Mouse (Mus musculus) CH12.LX (cell line): ENCODE data around the gene Etv6. TPM values are rescaled to one million over a fixed set of nuclear protein-coding genes. Genes with fewer than 3 reads are reported as not detected.

Source experiments
- DNase-seq: peaks from one replicate; pipeline ENCODE4 v3.0.0-alpha.2; 2013; ENCODE audit errors: extremely low read depth
- H3K27ac ChIP-seq: 2 replicates; pipeline ENCODE4 v1.5.1; 2012; ENCODE audit warnings: low read depth, mild to moderate bottlenecking, control low read depth, moderate library complexity; ENCODE audit not compliant: insufficient read depth
- H3K27me3 ChIP-seq: replicated peaks from 2 replicates; pipeline ENCODE3; 2012; ENCODE audit warnings: inconsistent platforms
- H3K36me3 ChIP-seq, 2 experiments: replicated peaks in 1 of 2; 2 replicates each; pipeline versions ENCODE3 to v1.6.1; 2012; ENCODE audit warnings: inconsistent platforms in 1 of 2, low read length in 1 of 2, mild to moderate bottlenecking in 1 of 2, mixed read lengths in 1 of 2, moderate library complexity in 1 of 2; ENCODE audit not compliant: control insufficient read depth in 1 of 2, insufficient read depth in 1 of 2
- H3K4me1 ChIP-seq, 2 experiments: 2 replicates each; pipeline ENCODE4 v1.6.1; 2012; ENCODE audit warnings: inconsistent platforms in 1 of 2, moderate library complexity in 1 of 2; ENCODE audit not compliant: insufficient read depth in 2 of 2, control insufficient read depth in 1 of 2
- H3K4me2 ChIP-seq: 2 replicates; pipeline ENCODE4 v1.6.1; 2012; ENCODE audit warnings: low read depth, mild to moderate bottlenecking, control low read depth; ENCODE audit not compliant: poor library complexity, insufficient read depth, severe bottlenecking
- H3K4me3 ChIP-seq, 3 experiments: fragments of 150-350 bp in 1 of 3; sonication (generic) in 1 of 3; replicated peaks in 1 of 3; 2 replicates each; pipeline versions ENCODE3 to v1.5.1; 2011 to 2012; ENCODE audit warnings: low read depth in 2 of 3, low read length in 2 of 3, mild to moderate bottlenecking in 2 of 3, moderate library complexity in 2 of 3, control low read depth in 1 of 3, improper control_type of control experiment in 1 of 3, inconsistent platforms in 1 of 3, mixed read lengths in 1 of 3; ENCODE audit not compliant: poor library complexity in 1 of 3
- H3K79me2 ChIP-seq: replicated peaks from 2 replicates; pipeline ENCODE4 v1.6.1; 2012; ENCODE audit warnings: mild to moderate bottlenecking, moderate library complexity; ENCODE audit not compliant: control insufficient read depth, poor library complexity, insufficient read depth, severe bottlenecking; ENCODE audit errors: extremely low read depth
- H3K9ac ChIP-seq: 2 replicates; pipeline ENCODE4 v1.6.1; 2012; ENCODE audit warnings: low read depth, mild to moderate bottlenecking, control low read depth, moderate library complexity; ENCODE audit not compliant: insufficient read depth
- H3K9me3 ChIP-seq: replicated peaks from 2 replicates; pipeline ENCODE3; 2012; ENCODE audit warnings: low read length, inconsistent platforms, mixed read lengths
- BHLHE40 ChIP-seq: IDR thresholded peaks from 2 replicates; pipeline ENCODE4 v1.6.1; 2011; ENCODE audit warnings: mild to moderate bottlenecking, low read depth, low read length, improper control_type of control experiment
- CHD2 ChIP-seq: IDR thresholded peaks from 2 replicates; pipeline ENCODE4 v1.6.1; 2011; ENCODE audit warnings: low read length, improper control_type of control experiment
- E2F4 ChIP-seq: IDR thresholded peaks from 2 replicates; pipeline ENCODE4 v1.6.1; 2011; ENCODE audit warnings: low read depth, low read length, improper control_type of control experiment; ENCODE audit not compliant: insufficient replicate concordance
- ELF1 ChIP-seq: IDR thresholded peaks from 2 replicates; pipeline ENCODE4 v1.6.1; 2014; ENCODE audit warnings: low read depth, mild to moderate bottlenecking, inconsistent platforms, low read length, improper control_type of control experiment
- EP300 ChIP-seq: IDR thresholded peaks from 2 replicates; pipeline ENCODE4 v1.6.1; 2011; ENCODE audit warnings: low read length, improper control_type of control experiment
- ETS1 ChIP-seq: conservative IDR thresholded peaks from 2 replicates; pipeline ENCODE4 v1.6.1; 2012; ENCODE audit warnings: low read depth, mild to moderate bottlenecking, inconsistent platforms, low read length, improper control_type of control experiment, moderate library complexity
- GABPA ChIP-seq: IDR thresholded peaks from 2 replicates; pipeline ENCODE4 v1.6.1; 2012; ENCODE audit warnings: low read depth, low read length, improper control_type of control experiment, inconsistent platforms; ENCODE audit not compliant: insufficient replicate concordance
- HCFC1 ChIP-seq: IDR thresholded peaks from 2 replicates; pipeline ENCODE4 v1.6.1; 2012; ENCODE audit warnings: low read depth, mild to moderate bottlenecking, inconsistent platforms, low read length, improper control_type of control experiment
- IRF4 ChIP-seq: IDR thresholded peaks from 2 replicates; pipeline ENCODE4 v1.6.1; 2014; ENCODE audit warnings: low read depth, mild to moderate bottlenecking, inconsistent platforms, low read length, improper control_type of control experiment
- JUN ChIP-seq: IDR thresholded peaks from 2 replicates; pipeline ENCODE4 v1.6.1; 2011; ENCODE audit warnings: low read depth, mild to moderate bottlenecking, low read length, improper control_type of control experiment, moderate library complexity; ENCODE audit not compliant: insufficient read depth
- JUND ChIP-seq: conservative IDR thresholded peaks from 2 replicates; pipeline ENCODE4 v1.6.1; 2011; ENCODE audit warnings: low read depth, low read length, improper control_type of control experiment
- KAT2A ChIP-seq: IDR thresholded peaks from 2 replicates; pipeline ENCODE4 v1.6.1; 2012; ENCODE audit warnings: low read length, improper control_type of control experiment, inconsistent platforms; ENCODE audit not compliant: insufficient replicate concordance
- MAFK ChIP-seq: IDR thresholded peaks from 2 replicates; pipeline ENCODE4 v1.6.1; 2011; ENCODE audit warnings: low read length, improper control_type of control experiment; ENCODE audit not compliant: insufficient replicate concordance
- MAZ ChIP-seq: IDR thresholded peaks from 2 replicates; pipeline ENCODE4 v1.6.1; 2012; ENCODE audit warnings: low read depth, mild to moderate bottlenecking, inconsistent platforms, low read length, improper control_type of control experiment, moderate library complexity
- MEF2A ChIP-seq: IDR thresholded peaks from 2 replicates; pipeline ENCODE4 v1.6.1; 2014; ENCODE audit warnings: low read depth, mild to moderate bottlenecking, inconsistent platforms, low read length, improper control_type of control experiment, borderline replicate concordance
- MXI1 ChIP-seq: IDR thresholded peaks from 2 replicates; pipeline ENCODE4 v1.6.1; 2011; ENCODE audit warnings: mild to moderate bottlenecking, low read depth, low read length, improper control_type of control experiment
- NRF1 ChIP-seq: IDR thresholded peaks from 2 replicates; pipeline ENCODE4 v1.6.1; 2014; ENCODE audit warnings: low read depth, mild to moderate bottlenecking, inconsistent platforms, low read length, improper control_type of control experiment, moderate library complexity
- PAX5 ChIP-seq: IDR thresholded peaks from 2 replicates; pipeline ENCODE4 v1.6.1; 2012; ENCODE audit warnings: low read length, inconsistent platforms, mixed read lengths
- RAD21 ChIP-seq: IDR thresholded peaks from 2 replicates; pipeline ENCODE4 v1.6.1; 2011; ENCODE audit warnings: low read depth, mild to moderate bottlenecking, low read length, improper control_type of control experiment, moderate library complexity
- UBTF ChIP-seq: IDR thresholded peaks from 2 replicates; pipeline ENCODE4 v1.6.1; 2012; ENCODE audit warnings: low read depth, mild to moderate bottlenecking, inconsistent platforms, low read length, improper control_type of control experiment, moderate library complexity
- USF1 ChIP-seq: IDR thresholded peaks from 2 replicates; pipeline ENCODE4 v1.6.1; 2014; ENCODE audit warnings: low read depth, mild to moderate bottlenecking, inconsistent platforms, low read length, improper control_type of control experiment
- ZKSCAN1 ChIP-seq: IDR thresholded peaks from 2 replicates; pipeline ENCODE4 v1.6.1; 2012; ENCODE audit warnings: low read depth, inconsistent platforms, low read length, improper control_type of control experiment, borderline replicate concordance
- ZNF384 ChIP-seq: IDR thresholded peaks from 2 replicates; pipeline ENCODE4 v1.6.1; 2012; ENCODE audit warnings: low read depth, low read length, improper control_type of control experiment, inconsistent platforms
- dilution Hi-C: fragments of 300-500 bp; cut with MboI; formaldehyde crosslinking; loops from 2 replicates; pipeline ENCODE4 v1.14.3; 2020; ENCODE audit warnings: low sequenced_read_pairs; ENCODE audit not compliant: extremely low pct_unique_long_range_greater_than_20kb, extremely low pct_ligation_motif_present
- in situ Hi-C: fragments of 300-500 bp; cut with MboI; formaldehyde crosslinking; loops from 3 replicates; pipeline ENCODE4 v1.14.3; 2019; ENCODE audit warnings: low sequenced_read_pairs, low pct_ligation_motif_present, low pct_unique_long_range_greater_than_20kb, mixed read lengths
- polyA plus RNA-seq: library from polyadenylated mRNA; unstranded; fragments of >175 nt; gene quantifications from 2 replicates; pipeline ENCODE4 v1.2.1, GENCODE M21; 2012; ENCODE audit warnings: low read depth; ENCODE audit not compliant: insufficient read length
- total RNA-seq, 2 experiments: library from RNA; depleted of rRNA; stranded (reverse); fragments of 300-350 nt in 1 of 2; fragments of >200 nt in 1 of 2; gene quantifications; 2 replicates each; pipeline ENCODE4 v1.2.3; 2012 to 2014

Etv6 gene
- total and polyA plus RNA-seq, 3 experiments: 7.6 to 29.5 (median 10.1) TPM

- peaks cover 0 to 67% of the 10 kb centered on the region in 2 experiments for H3K36me3 ChIP-seq
- no peak for DNase-seq
- no peaks in the 10 kb centered on the region for H3K9me3 ChIP-seq
- TF ChIP-seq ETS1 (no peak), GABPA (no peak), BHLHE40 (no peak), KAT2A (no peak), MEF2A (no peak), ZNF384 (no peak), ZKSCAN1 (no peak), MXI1 (no peak), UBTF (no peak), CHD2 (no peak), E2F4 (no peak), IRF4 (no peak), RAD21 (no peak), NRF1 (no peak), ELF1 (no peak), HCFC1 (no peak), PAX5 (no peak)
- no peaks in the 10 kb centered on the region for H3K79me2 ChIP-seq
- H3K4me2 ChIP-seq: no peak overlapping the region
- H3K4me3 ChIP-seq: no peak overlapping the region
- H3K27me3 ChIP-seq: no peaks in the 10 kb centered on the region
- in situ Hi-C loops (no loop called here), dilution Hi-C loops (no loop called here)
- H3K4me1 ChIP-seq: peaks cover 0 to 72% of the 10 kb centered on the region in 2 experiments; a peak in 3 of 4 replicates
- no peak overlapping the region for H3K9ac ChIP-seq
- H3K27ac ChIP-seq: no peak overlapping the region
Measured at GRCm38 (mm10) chr6:134171906-134172728, 136.6 kb downstream of the Etv6 start.

GRCm38 (mm10) chr6:134173439-134173838 lies 137.9 kb downstream of the Etv6 start:
- no peak overlapping the region for H3K4me3 ChIP-seq
- H3K27me3 ChIP-seq: no peaks in the 10 kb centered on the region
- in situ Hi-C loops (no loop called here), dilution Hi-C loops (no loop called here)
- H3K36me3 ChIP-seq: peaks cover 0 to 69% of the 10 kb centered on the region in 2 experiments
- TF ChIP-seq EP300 (no peak), ELF1 (no peak), USF1 (no peak), GABPA (no peak), JUN (no peak), ETS1 (no peak), MAFK (no peak), ZKSCAN1 (no peak), JUND (no peak), MAZ (no peak)
- H3K27ac ChIP-seq: no peak overlapping the region
- H3K79me2 ChIP-seq: no peaks in the 10 kb centered on the region
- DNase-seq: no peak
- H3K4me2 ChIP-seq: no peak overlapping the region
- peaks cover 0 to 75% of the 10 kb centered on the region in 2 experiments; a peak in 3 of 4 replicates for H3K4me1 ChIP-seq
- H3K9ac ChIP-seq: no peak overlapping the region
- H3K9me3 ChIP-seq: no peaks in the 10 kb centered on the region
